Mouse (Mus musculus): Measurements from ENCODE around the gene Slc36a4.

Slc36a4 gene

GRCm38 (mm10) chr9:15693847-15694246 is 15.7 kb upstream of the Slc36a4 start:
- H3K36me3 ChIP-seq (ENCODE audit: insufficient read depth, low read length) = no peaks in the 10 kb centered on the region
- H3K27me3 ChIP-seq (ENCODE audit: insufficient read depth, low read length) = no peaks in the 10 kb centered on the region

GRCm38 (mm10) chr9:15694989-15695388 is 14.5 kb upstream of the Slc36a4 start:
- Histone ChIP-seq H3K27me3 (ENCODE audit: insufficient read depth, low read length) (no peaks in the 10 kb centered on the region), H3K4me3 (replicated peaks; ENCODE audit: low read length) (no peak overlapping the region), H3K4me1 (replicated peaks; ENCODE audit: low read depth, low read length) (no peaks in the 10 kb centered on the region), H3K36me3 (ENCODE audit: insufficient read depth, low read length) (no peaks in the 10 kb centered on the region), H3K9me3 (ENCODE audit: low read length) (peaks cover 15% of the 10 kb centered on the region; the same call in 1 of the 2 replicates)
- TF ChIP-seq NANOG (IDR thresholded peaks at IDR 0.05; ENCODE audit: borderline replicate concordance, low read length) (no peak), CTCF (conservative IDR thresholded peaks at IDR 0.05; ENCODE audit: low read length) (no peak), POU5F1 (IDR thresholded peaks at IDR 0.05; ENCODE audit: borderline replicate concordance, low read length) (no peak)

More at GRCm38 (mm10) chr9:15693847-15694246, 15.7 kb upstream of the Slc36a4 start:
- no peaks in the 10 kb centered on the region for H3K4me1 ChIP-seq (replicated peaks; ENCODE audit: low read depth, low read length)
- H3K9me3 ChIP-seq (ENCODE audit: low read length) = peaks cover 18% of the 10 kb centered on the region; the same call in 1 of the 2 replicates
- no peak overlapping the region for H3K4me3 ChIP-seq (replicated peaks; ENCODE audit: low read length)
- TF ChIP-seq CTCF (conservative IDR thresholded peaks at IDR 0.05; ENCODE audit: low read length) (no peak), NANOG (IDR thresholded peaks at IDR 0.05; ENCODE audit: borderline replicate concordance, low read length) (no peak), POU5F1 (IDR thresholded peaks at IDR 0.05; ENCODE audit: borderline replicate concordance, low read length) (no peak)

- Histone ChIP-seq H3K27me3 (ENCODE audit: insufficient read depth, low read length) (peaks cover 38% of the 10 kb centered on the region), H3K36me3 (ENCODE audit: insufficient read depth, low read length) (no peaks in the 10 kb centered on the region), H3K9me3 (ENCODE audit: low read length) (no peaks in the 10 kb centered on the region), H3K4me3 (replicated peaks; ENCODE audit: low read length) (no peak overlapping the region), H3K4me1 (replicated peaks; ENCODE audit: low read depth, low read length) (peaks cover 12% of the 10 kb centered on the region)
- TF ChIP-seq POU5F1 (IDR thresholded peaks at IDR 0.05; ENCODE audit: borderline replicate concordance, low read length) = no peak
Measured at GRCm38 (mm10) chr9:15705706-15706105, 3.8 kb upstream of the Slc36a4 start.

GRCm38 (mm10) chr9:15708979-15709598 is 449 bp upstream of the Slc36a4 start:
- Histone ChIP-seq H3K36me3 (ENCODE audit: insufficient read depth, low read length) (no peaks in the 10 kb centered on the region), H3K9me3 (ENCODE audit: low read length) (no peaks in the 10 kb centered on the region), H3K27me3 (ENCODE audit: insufficient read depth, low read length) (peaks cover 54% of the 10 kb centered on the region), H3K4me3 (replicated peaks; ENCODE audit: low read length) (peak overlapping the region; percentile 78), H3K4me1 (replicated peaks; ENCODE audit: low read depth, low read length) (peaks cover 12% of the 10 kb centered on the region)
- TF ChIP-seq POU5F1 (IDR thresholded peaks at IDR 0.05; ENCODE audit: borderline replicate concordance, low read length) (no peak), NANOG (IDR thresholded peaks at IDR 0.05; ENCODE audit: borderline replicate concordance, low read length) (no peak), CTCF (conservative IDR thresholded peaks at IDR 0.05; ENCODE audit: low read length) (no peak)

GRCm38 (mm10) chr9:15710821-15711565 is 1.5 kb downstream of the Slc36a4 start:
- TF ChIP-seq CTCF (conservative IDR thresholded peaks at IDR 0.05; ENCODE audit: low read length) (no peak), NANOG (IDR thresholded peaks at IDR 0.05; ENCODE audit: borderline replicate concordance, low read length) (no peak), POU5F1 (IDR thresholded peaks at IDR 0.05; ENCODE audit: borderline replicate concordance, low read length) (no peak)
- no peaks in the 10 kb centered on the region for H3K9me3 ChIP-seq (ENCODE audit: low read length)
- no peaks in the 10 kb centered on the region for H3K36me3 ChIP-seq (ENCODE audit: insufficient read depth, low read length)
- peaks cover 12% of the 10 kb centered on the region for H3K4me1 ChIP-seq (replicated peaks; ENCODE audit: low read depth, low read length)
- H3K27me3 ChIP-seq (ENCODE audit: insufficient read depth, low read length) = peaks cover 46% of the 10 kb centered on the region
- no peak overlapping the region for H3K4me3 ChIP-seq (replicated peaks; ENCODE audit: low read length)

- peaks cover 46% of the 10 kb centered on the region for H3K27me3 ChIP-seq (ENCODE audit: insufficient read depth, low read length)
- no peak overlapping the region for H3K4me3 ChIP-seq (replicated peaks; ENCODE audit: low read length)
- TF ChIP-seq POU5F1 (IDR thresholded peaks at IDR 0.05; ENCODE audit: borderline replicate concordance, low read length) = no peak
- TF ChIP-seq NANOG (IDR thresholded peaks at IDR 0.05; ENCODE audit: borderline replicate concordance, low read length) = no peak
- no peak for TF ChIP-seq CTCF (conservative IDR thresholded peaks at IDR 0.05; ENCODE audit: low read length)
- no peaks in the 10 kb centered on the region for H3K36me3 ChIP-seq (ENCODE audit: insufficient read depth, low read length)
- no peaks in the 10 kb centered on the region for H3K9me3 ChIP-seq (ENCODE audit: low read length)
- H3K4me1 ChIP-seq (replicated peaks; ENCODE audit: low read depth, low read length) = peaks cover 12% of the 10 kb centered on the region
Measured at GRCm38 (mm10) chr9:15711676-15712075, 2.1 kb downstream of the Slc36a4 start.

GRCm38 (mm10) chr9:15714792-15715191 is 5.3 kb downstream of the Slc36a4 start:
- Histone ChIP-seq H3K27me3 (ENCODE audit: insufficient read depth, low read length) (peaks cover 25% of the 10 kb centered on the region), H3K4me1 (replicated peaks; ENCODE audit: low read depth, low read length) (0 out of 2 replicates have a peak, but pooled peaks cover 6% of the 10 kb centered on the region), H3K36me3 (ENCODE audit: insufficient read depth, low read length) (no peaks in the 10 kb centered on the region), H3K9me3 (ENCODE audit: low read length) (no peaks in the 10 kb centered on the region), H3K4me3 (replicated peaks; ENCODE audit: low read length) (no peak overlapping the region)
- no peak for TF ChIP-seq NANOG (IDR thresholded peaks at IDR 0.05; ENCODE audit: borderline replicate concordance, low read length)
- no peak for TF ChIP-seq CTCF (conservative IDR thresholded peaks at IDR 0.05; ENCODE audit: low read length)
- TF ChIP-seq POU5F1 (IDR thresholded peaks at IDR 0.05; ENCODE audit: borderline replicate concordance, low read length) = no peak

GRCm38 (mm10) chr9:15715193-15715989 is 5.9 kb downstream of the Slc36a4 start:
- peaks cover 19% of the 10 kb centered on the region for H3K27me3 ChIP-seq (ENCODE audit: insufficient read depth, low read length)
- no peaks in the 10 kb centered on the region for H3K9me3 ChIP-seq (ENCODE audit: low read length)
- TF ChIP-seq NANOG (IDR thresholded peaks at IDR 0.05; ENCODE audit: borderline replicate concordance, low read length) (no peak), POU5F1 (IDR thresholded peaks at IDR 0.05; ENCODE audit: borderline replicate concordance, low read length) (no peak)
- no peak overlapping the region for H3K4me3 ChIP-seq (replicated peaks; ENCODE audit: low read length)
- H3K36me3 ChIP-seq (ENCODE audit: insufficient read depth, low read length) = no peaks in the 10 kb centered on the region
- H3K4me1 ChIP-seq (replicated peaks; ENCODE audit: low read depth, low read length) = 0 out of 2 replicates have a peak, but pooled peaks cover under 1% of the 10 kb centered on the region
